Mouse (Mus musculus) MEL (cell line): ENCODE results near the gene Clcn6.

Experiments used
- CTCF ChIP-seq, 3 experiments: IDR thresholded peaks in 2 of 3; conservative IDR thresholded peaks in 1 of 3; 2 replicates each; pipeline ENCODE4 v1.5.1; 2011 to 2012; ENCODE audit warnings: low read length in 3 of 3, low read depth in 2 of 3, mild to moderate bottlenecking in 2 of 3, improper control_type of control experiment in 1 of 3, inconsistent platforms in 1 of 3, mixed read lengths in 1 of 3, moderate library complexity in 1 of 3; ENCODE audit not compliant: control insufficient read depth in 1 of 3, insufficient read depth in 1 of 3, poor library complexity in 1 of 3, severe bottlenecking in 1 of 3
- ELF1 ChIP-seq: IDR thresholded peaks from 2 replicates; pipeline ENCODE4 v1.6.1; 2014; ENCODE audit warnings: low read depth, mild to moderate bottlenecking, inconsistent platforms, low read length, improper control_type of control experiment, moderate library complexity
- EP300 ChIP-seq, 2 experiments: IDR thresholded peaks; 2 replicates each; pipeline ENCODE4 v1.6.1; 2011; ENCODE audit warnings: improper control_type of control experiment in 2 of 2, low read length in 2 of 2, low read depth in 1 of 2, mild to moderate bottlenecking in 1 of 2
- GATA1 ChIP-seq: IDR thresholded peaks from 2 replicates; pipeline ENCODE4 v1.6.1; 2011; ENCODE audit warnings: low read depth, low read length, improper control_type of control experiment
- KAT2A ChIP-seq: conservative IDR thresholded peaks from 2 replicates; pipeline ENCODE4 v1.6.1; 2012; ENCODE audit warnings: low read depth, low read length, improper control_type of control experiment, inconsistent platforms
- MXI1 ChIP-seq: IDR thresholded peaks from 2 replicates; pipeline ENCODE4 v1.6.1; 2011; ENCODE audit warnings: mild to moderate bottlenecking, low read depth, low read length, improper control_type of control experiment
- POLR2A ChIP-seq, 2 experiments: IDR thresholded peaks; 2 replicates each; pipeline ENCODE4 v1.6.1; 2011 to 2012; ENCODE audit warnings: low read length in 2 of 2, mild to moderate bottlenecking in 2 of 2, control low read depth in 1 of 2, improper control_type of control experiment in 1 of 2, low read depth in 1 of 2, moderate library complexity in 1 of 2; ENCODE audit not compliant: control insufficient read depth in 1 of 2, insufficient read depth in 1 of 2, poor library complexity in 1 of 2
- POLR2AphosphoS5 ChIP-seq: IDR thresholded peaks from 2 replicates; pipeline ENCODE4 v1.6.1; 2012; ENCODE audit warnings: low read depth, borderline replicate concordance, mild to moderate bottlenecking, inconsistent platforms, low read length, moderate library complexity, mixed read lengths
- SIN3A ChIP-seq: IDR thresholded peaks from 2 replicates; pipeline ENCODE4 v1.6.1; 2012; ENCODE audit warnings: low read length, improper control_type of control experiment, inconsistent platforms
- TBP ChIP-seq: IDR thresholded peaks from 2 replicates; pipeline ENCODE4 v1.8.0; 2011; ENCODE audit warnings: low read depth, low read length, improper control_type of control experiment
- UBTF ChIP-seq: IDR thresholded peaks from 2 replicates; pipeline ENCODE4 v1.6.1; 2012; ENCODE audit warnings: low read depth, mild to moderate bottlenecking, inconsistent platforms, low read length, improper control_type of control experiment, moderate library complexity, borderline replicate concordance; ENCODE audit not compliant: insufficient read depth
- USF1 ChIP-seq: IDR thresholded peaks from 2 replicates; pipeline ENCODE4 v1.6.1; 2014; ENCODE audit warnings: low read depth, mild to moderate bottlenecking, inconsistent platforms, low read length, improper control_type of control experiment, moderate library complexity
- USF2 ChIP-seq, 2 experiments: IDR thresholded peaks; 2 replicates each; pipeline ENCODE4 v1.6.1; 2011 to 2012; ENCODE audit warnings: improper control_type of control experiment in 2 of 2, low read length in 2 of 2, borderline replicate concordance in 1 of 2, inconsistent platforms in 1 of 2, low read depth in 1 of 2, mild to moderate bottlenecking in 1 of 2; ENCODE audit not compliant: insufficient read depth in 1 of 2

DNA sequence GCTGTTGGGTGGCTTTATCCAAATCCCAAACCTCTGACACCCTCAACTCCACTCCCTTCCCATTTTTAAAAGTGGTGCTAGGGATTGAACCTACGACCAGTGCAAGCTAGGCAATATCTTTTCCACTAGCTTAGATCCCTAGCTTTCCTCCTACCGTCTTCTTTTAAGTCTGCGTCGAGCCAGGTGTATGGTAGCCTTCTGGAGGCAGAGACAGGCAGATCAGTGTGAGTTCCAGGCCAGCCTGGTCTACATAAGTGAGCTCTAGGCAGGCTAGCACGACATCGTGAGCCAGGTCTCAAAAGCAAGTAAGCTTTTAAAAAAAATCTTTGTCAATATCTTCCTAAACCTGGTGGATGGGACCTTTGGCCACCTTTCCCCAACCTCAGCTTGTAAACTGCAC lies 37.3 kb upstream of the Clcn6 start:
- TF ChIP-seq MXI1 (no peak), EP300 (IDR thresholded peaks at IDR 0.05; ENCODE audit: low read depth in 1 of 2, low read length in 2 of 2) (no peak), KAT2A (no peak), UBTF (no peak), CTCF (IDR thresholded peaks at IDR 0.05 in 2 of 3, conservative IDR thresholded peaks at IDR 0.05 in 1 of 3; ENCODE audit: control insufficient read depth in 1 of 3, insufficient read depth in 1 of 3, low read depth in 2 of 3, low read length in 3 of 3, poor library complexity in 1 of 3, severe bottlenecking in 1 of 3) (no peak), GATA1 (no peak), USF2 (IDR thresholded peaks at IDR 0.05; ENCODE audit: borderline replicate concordance in 1 of 2, insufficient read depth in 1 of 2, low read depth in 1 of 2, low read length in 2 of 2) (no peak), POLR2A (IDR thresholded peaks at IDR 0.05; ENCODE audit: control insufficient read depth in 1 of 2, insufficient read depth in 1 of 2, low read depth in 1 of 2, low read length in 2 of 2, poor library complexity in 1 of 2) (no peak), TBP (no peak), POLR2AphosphoS5 (no peak), ELF1 (no peak), SIN3A (no peak), USF1 (no peak)
